Mouse (Mus musculus) adrenal gland, postnatal 25 days (tissue): ENCODE results near the gene Fam32a. TPM values are rescaled to one million over a fixed set of nuclear protein-coding genes. Genes with fewer than 3 reads are reported as not detected.

Source experiments
- total RNA-seq: library from RNA; stranded (reverse); gene quantifications from 2 replicates; pipeline ENCODE4 v1.2.3, GENCODE M21; 2021

Fam32a gene
- total RNA-seq, 1 experiment from 2014 or later = 66.8 TPM

Other genes starting within 250 kb of the Fam32a start
- 4.8 and 5.2 TPM in 2 replicates for gene Cyp4f18, start 210.1 kb upstream of the Fam32a start, total RNA-seq
- gene Olfr372, start 178.5 kb upstream of the Fam32a start, total RNA-seq = not detected in 2 replicates
- gene Olfr373, start 136.6 kb upstream of the Fam32a start, total RNA-seq = not detected in 2 replicates
- not detected in 2 replicates for gene Olfr374, start 112.7 kb upstream of the Fam32a start, total RNA-seq
- 219 and 260 TPM in 2 replicates for gene Tpm4, start 84.8 kb upstream of the Fam32a start, total RNA-seq
- gene Rab8a, start 58.5 kb upstream of the Fam32a start, total RNA-seq = 55.4 and 68.9 TPM in 2 replicates
- not detected in 2 replicates for gene Hsh2d, start 30.1 kb upstream of the Fam32a start, total RNA-seq
- 0.64 TPM in 1 of 2 replicates, not detected in the other for gene Cib3, start 6.9 kb upstream of the Fam32a start, total RNA-seq
- gene Gm11034, start 6.1 kb upstream of the Fam32a start, total RNA-seq = not detected in 2 replicates
- 66.7 and 68.8 TPM in 2 replicates for gene Ap1m1, start 20.3 kb downstream of the Fam32a start, total RNA-seq
- gene Gm10282, start 85.5 kb downstream of the Fam32a start, total RNA-seq = 19.3 and 27.3 TPM in 2 replicates
- 37.5 and 38.2 TPM in 2 replicates for gene Klf2, start 99.3 kb downstream of the Fam32a start, total RNA-seq
- 60.5 and 64.2 TPM in 2 replicates for gene Eps15l1, start 201.7 kb downstream of the Fam32a start, total RNA-seq
- 2.4 and 3.6 TPM in 2 replicates for gene Calr3, start 224.1 kb downstream of the Fam32a start, total RNA-seq
- 9.1 and 10.6 TPM in 2 replicates for gene 1700030K09Rik, start 224.2 kb downstream of the Fam32a start, total RNA-seq